Mouse (Mus musculus): Measurements from ENCODE around the gene Zdhhc17. TPM values are rescaled to one million over a fixed set of nuclear protein-coding genes. Genes with fewer than 3 reads are reported as not detected.

Gene Zdhhc17
- polyA plus RNA-seq, 1 experiment: not detected

- Histone ChIP-seq H3K27me3 (ENCODE audit: control insufficient read depth) (no peaks in the 10 kb centered on the region), H3K4me1 (ENCODE audit: control insufficient read depth) (no peaks in the 10 kb centered on the region), H3K4me3 (replicated peaks) (no peak overlapping the region), H3K9me3 (ENCODE audit: control insufficient read depth, low read length) (no peaks in the 10 kb centered on the region), H3K36me3 (ENCODE audit: control insufficient read depth) (peaks cover 36% of the 10 kb centered on the region)
- no peak for TF ChIP-seq TAL1 (IDR thresholded peaks at IDR 0.05; ENCODE audit: low read length)
- TF ChIP-seq GATA1 (IDR thresholded peaks at IDR 0.05; ENCODE audit: low read length): no peak
Observed at GRCm38 (mm10) chr10:110951112-110951511, 58.8 kb downstream of the Zdhhc17 start.

GRCm38 (mm10) chr10:110947574-110947973 lies 62.4 kb downstream of the Zdhhc17 start:
- no peaks in the 10 kb centered on the region for H3K27me3 ChIP-seq (ENCODE audit: control insufficient read depth)
- peaks cover 43% of the 10 kb centered on the region for H3K36me3 ChIP-seq (ENCODE audit: control insufficient read depth)
- TF ChIP-seq GATA1 (IDR thresholded peaks at IDR 0.05; ENCODE audit: low read length): no peak
- TF ChIP-seq TAL1 (IDR thresholded peaks at IDR 0.05; ENCODE audit: low read length): no peak
- H3K4me1 ChIP-seq (ENCODE audit: control insufficient read depth): no peaks in the 10 kb centered on the region
- H3K4me3 ChIP-seq (replicated peaks): no peak overlapping the region
- no peaks in the 10 kb centered on the region for H3K9me3 ChIP-seq (ENCODE audit: control insufficient read depth, low read length)

DNA sequence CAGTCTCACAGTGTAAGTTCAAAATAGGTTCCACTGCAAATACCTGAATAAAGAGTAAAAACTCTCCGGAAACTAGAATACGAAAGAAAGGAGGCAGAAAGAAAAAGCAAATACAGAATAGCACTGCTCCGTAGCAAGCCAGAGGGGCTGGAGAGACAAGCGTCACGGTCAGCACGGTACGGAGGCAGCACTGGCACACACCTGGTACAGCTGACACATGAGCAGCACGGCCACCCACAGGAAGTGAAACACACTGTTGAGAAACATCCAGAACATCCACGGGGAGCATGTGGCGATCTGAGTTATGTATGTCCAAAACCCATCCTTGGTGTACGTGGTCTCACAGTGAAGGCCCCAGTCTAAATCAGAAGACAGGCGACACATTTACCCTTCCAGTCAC lies 64.0 kb downstream of the Zdhhc17 start:
- TF ChIP-seq GATA1 (IDR thresholded peaks at IDR 0.05; ENCODE audit: low read length): no peak
- no peak for TF ChIP-seq TAL1 (IDR thresholded peaks at IDR 0.05; ENCODE audit: low read length)
- H3K4me1 ChIP-seq (ENCODE audit: control insufficient read depth): no peaks in the 10 kb centered on the region
- H3K4me3 ChIP-seq (replicated peaks): no peak overlapping the region
- H3K9me3 ChIP-seq (ENCODE audit: control insufficient read depth, low read length): no peaks in the 10 kb centered on the region
- H3K27me3 ChIP-seq (ENCODE audit: control insufficient read depth): no peaks in the 10 kb centered on the region
- peaks cover 48% of the 10 kb centered on the region for H3K36me3 ChIP-seq (ENCODE audit: control insufficient read depth)

GRCm38 (mm10) chr10:110944175-110944574 lies 65.8 kb downstream of the Zdhhc17 start:
- Histone ChIP-seq H3K27me3 (ENCODE audit: control insufficient read depth) (no peaks in the 10 kb centered on the region), H3K9me3 (ENCODE audit: control insufficient read depth, low read length) (no peaks in the 10 kb centered on the region), H3K36me3 (ENCODE audit: control insufficient read depth) (peaks cover 40% of the 10 kb centered on the region), H3K4me1 (ENCODE audit: control insufficient read depth) (no peaks in the 10 kb centered on the region), H3K4me3 (replicated peaks) (no peak overlapping the region)
- no peak for TF ChIP-seq GATA1 (IDR thresholded peaks at IDR 0.05; ENCODE audit: low read length)
- TF ChIP-seq TAL1 (IDR thresholded peaks at IDR 0.05; ENCODE audit: low read length): no peak

DNA sequence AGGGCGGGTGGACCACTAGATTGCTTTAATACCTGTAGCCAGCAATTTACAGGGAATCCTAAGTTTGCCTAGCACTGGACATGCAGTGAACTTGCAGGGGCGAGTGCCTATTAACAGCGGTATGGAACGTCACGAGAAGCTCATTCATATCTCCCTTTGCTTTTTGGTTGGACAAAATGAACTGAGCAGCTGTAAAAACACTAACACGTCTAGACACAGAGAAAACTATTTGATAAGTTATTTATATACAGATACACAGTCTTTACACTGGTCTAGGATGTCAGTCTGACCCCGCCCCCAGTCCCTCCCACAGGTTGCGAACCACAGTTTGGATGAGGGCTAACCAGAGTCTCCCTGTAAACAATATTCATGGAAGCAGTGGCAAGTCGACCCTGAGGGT lies 67.1 kb downstream of the Zdhhc17 start:
- peaks cover 39% of the 10 kb centered on the region for H3K36me3 ChIP-seq (ENCODE audit: control insufficient read depth)

DNA sequence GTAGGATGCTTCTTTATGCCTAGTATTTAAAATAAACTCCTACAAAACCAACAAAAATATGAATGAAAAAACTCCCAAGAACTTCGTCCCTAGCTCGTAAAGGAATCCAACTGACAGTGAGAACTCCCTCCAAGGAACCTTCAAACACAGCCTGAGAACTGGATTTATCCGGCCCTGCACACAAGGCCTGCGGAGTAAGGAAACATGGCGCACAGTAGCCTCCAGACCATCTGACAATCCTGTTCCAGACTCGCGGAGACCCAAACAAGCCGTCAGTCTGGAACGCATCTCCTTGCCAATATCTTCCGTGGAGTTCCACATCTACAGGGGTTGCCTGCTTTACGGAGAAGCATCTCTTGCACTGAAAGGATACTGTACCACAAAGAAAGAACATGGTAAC lies 68.0 kb downstream of the Zdhhc17 start:
- TF ChIP-seq TAL1 (IDR thresholded peaks at IDR 0.05; ENCODE audit: low read length) (no peak), GATA1 (IDR thresholded peaks at IDR 0.05; ENCODE audit: low read length) (no peak)
- no peaks in the 10 kb centered on the region for H3K4me1 ChIP-seq (ENCODE audit: control insufficient read depth)
- no peak overlapping the region for H3K4me3 ChIP-seq (replicated peaks)
- no peaks in the 10 kb centered on the region for H3K9me3 ChIP-seq (ENCODE audit: control insufficient read depth, low read length)
- H3K36me3 ChIP-seq (ENCODE audit: control insufficient read depth): peaks cover 33% of the 10 kb centered on the region
- no peaks in the 10 kb centered on the region for H3K27me3 ChIP-seq (ENCODE audit: control insufficient read depth)

More for the DNA sequence above, 67.1 kb downstream of the Zdhhc17 start:
- Histone ChIP-seq H3K9me3 (ENCODE audit: control insufficient read depth, low read length) (no peaks in the 10 kb centered on the region), H3K4me3 (replicated peaks) (no peak overlapping the region), H3K4me1 (ENCODE audit: control insufficient read depth) (no peaks in the 10 kb centered on the region), H3K27me3 (ENCODE audit: control insufficient read depth) (no peaks in the 10 kb centered on the region)
- TF ChIP-seq GATA1 (IDR thresholded peaks at IDR 0.05; ENCODE audit: low read length): no peak
- no peak for TF ChIP-seq TAL1 (IDR thresholded peaks at IDR 0.05; ENCODE audit: low read length)

- no peaks in the 10 kb centered on the region; the same call in 1 of the 2 replicates for H3K4me1 ChIP-seq (ENCODE audit: control insufficient read depth)
- TF ChIP-seq TAL1 (IDR thresholded peaks at IDR 0.05; ENCODE audit: low read length) (no peak), GATA1 (IDR thresholded peaks at IDR 0.05; ENCODE audit: low read length) (no peak)
- peaks cover 23% of the 10 kb centered on the region for H3K36me3 ChIP-seq (ENCODE audit: control insufficient read depth)
- H3K4me3 ChIP-seq (replicated peaks): no peak overlapping the region
- no peaks in the 10 kb centered on the region for H3K27me3 ChIP-seq (ENCODE audit: control insufficient read depth)
- H3K9me3 ChIP-seq (ENCODE audit: control insufficient read depth, low read length): no peaks in the 10 kb centered on the region
Observed at GRCm38 (mm10) chr10:110940740-110941398, 69.1 kb downstream of the Zdhhc17 start.

DNA sequence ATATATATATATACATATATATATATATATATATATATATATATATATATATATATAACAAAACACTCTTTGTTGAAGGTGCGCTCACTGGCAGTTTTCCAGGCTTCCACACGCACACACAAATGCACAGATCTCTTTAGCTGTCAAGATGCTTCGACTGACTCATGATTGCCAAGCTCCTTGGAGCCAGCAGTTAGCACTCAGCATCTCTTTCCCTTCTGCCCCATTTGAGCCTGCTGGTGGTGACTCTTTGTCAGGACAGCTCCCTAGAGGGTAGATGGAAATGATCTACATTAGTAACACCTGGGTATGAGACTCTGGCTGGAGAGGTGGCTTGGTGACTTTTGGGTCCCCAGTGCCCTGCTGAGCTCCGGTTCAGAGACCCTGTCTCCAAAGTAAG lies 70.2 kb downstream of the Zdhhc17 start:
- H3K36me3 ChIP-seq (ENCODE audit: control insufficient read depth): peaks cover 18% of the 10 kb centered on the region
- TF ChIP-seq GATA1 (IDR thresholded peaks at IDR 0.05; ENCODE audit: low read length) (no peak), TAL1 (IDR thresholded peaks at IDR 0.05; ENCODE audit: low read length) (no peak)
- H3K4me1 ChIP-seq (ENCODE audit: control insufficient read depth): peaks cover 4% of the 10 kb centered on the region
- H3K4me3 ChIP-seq (replicated peaks): no peak overlapping the region
- no peaks in the 10 kb centered on the region for H3K9me3 ChIP-seq (ENCODE audit: control insufficient read depth, low read length)
- no peaks in the 10 kb centered on the region for H3K27me3 ChIP-seq (ENCODE audit: control insufficient read depth)

- TF ChIP-seq TAL1 (IDR thresholded peaks at IDR 0.05; ENCODE audit: low read length) (no peak), GATA1 (IDR thresholded peaks at IDR 0.05; ENCODE audit: low read length) (no peak)
- Histone ChIP-seq H3K4me3 (replicated peaks) (no peak overlapping the region), H3K27me3 (ENCODE audit: control insufficient read depth) (no peaks in the 10 kb centered on the region), H3K9me3 (ENCODE audit: control insufficient read depth, low read length) (no peaks in the 10 kb centered on the region), H3K36me3 (ENCODE audit: control insufficient read depth) (peaks cover 15% of the 10 kb centered on the region), H3K4me1 (ENCODE audit: control insufficient read depth) (peaks cover 4% of the 10 kb centered on the region)
Observed at GRCm38 (mm10) chr10:110938841-110939549, 70.9 kb downstream of the Zdhhc17 start.
